Mouse (Mus musculus) spleen, embryonic (tissue): ENCODE results near the gene Gstcd.

Experiments used
- CTCF ChIA-PET: fragments of 350-600 bp; sonication (Branson Sonifier 250); formaldehyde crosslinking; loops from one replicate; lab custom pipeline; 2022; lab: Charles Lee

The Gstcd gene

GRCm38 (mm10) chr3:133033145-133033755 lies 58.6 kb downstream of the Gstcd start:
- CTCF ChIA-PET, result no interaction called here

- CTCF ChIA-PET, result no interaction called here
Observed at GRCm38 (mm10) chr3:133026977-133027376, 64.9 kb downstream of the Gstcd start.

GRCm38 (mm10) chr3:133007250-133007649 lies 84.6 kb downstream of the Gstcd start:
- CTCF ChIA-PET, result no interaction called here

GRCm38 (mm10) chr3:132996299-132996698 lies 95.5 kb downstream of the Gstcd start:
- CTCF ChIA-PET, result no interaction called here

GRCm38 (mm10) chr3:132995904-132996267 lies 95.9 kb downstream of the Gstcd start:
- CTCF ChIA-PET, result no interaction called here

- CTCF ChIA-PET, result no interaction called here
Observed at GRCm38 (mm10) chr3:132995172-132995903, 96.5 kb downstream of the Gstcd start.

- CTCF ChIA-PET, result no interaction called here
Observed at GRCm38 (mm10) chr3:132986188-132986587, 105.6 kb downstream of the Gstcd start.

- CTCF ChIA-PET, result no interaction called here
Observed at GRCm38 (mm10) chr3:132983845-132984485, 107.9 kb downstream of the Gstcd start.

- CTCF ChIA-PET, result interaction anchor here (0.6 kb wide), 1 partner anchor 446 kb away, joined by 11 read pairs; no protein-coding TSS in a partner anchor
Observed at GRCm38 (mm10) chr3:132981968-132982367, 109.9 kb downstream of the Gstcd start.

GRCm38 (mm10) chr3:132979781-132980461 lies 111.9 kb downstream of the Gstcd start:
- CTCF ChIA-PET, result no interaction called here

- CTCF ChIA-PET, result no interaction called here
Observed at GRCm38 (mm10) chr3:132966255-132966654, 125.6 kb downstream of the Gstcd start.

GRCm38 (mm10) chr3:132964715-132965507 lies 126.9 kb downstream of the Gstcd start:
- CTCF ChIA-PET, result no interaction called here

- CTCF ChIA-PET, result no interaction called here
Observed at GRCm38 (mm10) chr3:132962631-132963361, 129.0 kb downstream of the Gstcd start.

GRCm38 (mm10) chr3:132950529-132950880 lies 141.3 kb downstream of the Gstcd start:
- CTCF ChIA-PET, result no interaction called here

GRCm38 (mm10) chr3:132949791-132950528 lies 141.9 kb downstream of the Gstcd start, which contains the start of gene Npnt:
Gene Npnt (minus strand): TSS chr3:132950291.
- CTCF ChIA-PET, result no interaction called here

- CTCF ChIA-PET, result no interaction called here
Observed at GRCm38 (mm10) chr3:132949380-132949790, 142.4 kb downstream of the Gstcd start.

- CTCF ChIA-PET, result no interaction called here
Observed at GRCm38 (mm10) chr3:132948298-132948795, 143.5 kb downstream of the Gstcd start.

GRCm38 (mm10) chr3:132946086-132946485 lies 145.7 kb downstream of the Gstcd start:
- CTCF ChIA-PET, result no interaction called here

- CTCF ChIA-PET, result no interaction called here
Observed at GRCm38 (mm10) chr3:132945669-132946068, 146.2 kb downstream of the Gstcd start.

- CTCF ChIA-PET, result no interaction called here
Observed at GRCm38 (mm10) chr3:132944609-132945008, 147.2 kb downstream of the Gstcd start.
